10 mouse cellular contexts compared by ENCODE assay signal in genomic region chr13:98393356-98394070, GRCm38 (mm10). TPM values are rescaled to one million over a fixed set of nuclear protein-coding genes. Genes with fewer than 3 reads are reported as not detected.
DNase-seq lines count a peak whose midpoint lies in the region; ATAC-seq and TF ChIP-seq lines count a peak whose summit lies in the region.
"Had no signal": no experiment of that assay in that cellular context is flagged by ENCODE, and none has a peak within 500 bp of the region (broad histone marks: within the 10 kb centered on the region; RNA-seq: fewer than 3 reads in every experiment).

No protein-coding gene starts in this region.

- no peak overlapping the region for H3K4me2 ChIP-seq in midbrain, embryonic 11.5 days
- no peak overlapping the region for H3K4me2 ChIP-seq in midbrain, embryonic 16.5 days (ENCODE audit: low read length)
- H3K4me2 ChIP-seq in kidney, embryonic 16.5 days (replicated peaks; ENCODE audit: low read depth, low read length): 0 out of 2 replicates have a peak overlapping the region, but pooled peaks have one; percentile 11
- H3K4me2 ChIP-seq in midbrain, postnatal 0 days (ENCODE audit: low read depth, low read length, poor library complexity, severe bottlenecking): no peak overlapping the region

- H3K9me3 ChIP-seq in midbrain, embryonic 11.5 days (ENCODE audit: control insufficient read depth, low read length): no peaks in the 10 kb centered on the region
- no peaks in the 10 kb centered on the region for H3K9me3 ChIP-seq in midbrain, embryonic 16.5 days (replicated peaks; ENCODE audit: control insufficient read depth, low read length, poor library complexity, severe bottlenecking)
- peaks cover 4% of the 10 kb centered on the region; the same call in 1 of the 2 replicates for H3K9me3 ChIP-seq in kidney, embryonic 16.5 days (ENCODE audit: low read length)
- no peaks in the 10 kb centered on the region for H3K9me3 ChIP-seq in midbrain, postnatal 0 days (ENCODE audit: low read length)

- H3K27me3 ChIP-seq in midbrain, embryonic 11.5 days (ENCODE audit: control insufficient read depth, insufficient read depth, low read length): peaks cover 51% of the 10 kb centered on the region
- H3K27me3 ChIP-seq in midbrain, embryonic 16.5 days (ENCODE audit: control insufficient read depth, insufficient read depth, low read depth, low read length): peaks cover 39% of the 10 kb centered on the region
- peaks cover 43% of the 10 kb centered on the region for H3K27me3 ChIP-seq in kidney, embryonic 16.5 days (ENCODE audit: insufficient read depth, low read length)
- peaks cover 45% of the 10 kb centered on the region for H3K27me3 ChIP-seq in midbrain, postnatal 0 days (ENCODE audit: insufficient read depth, low read length)

- no peaks in the 10 kb centered on the region for H3K36me3 ChIP-seq in midbrain, embryonic 11.5 days (ENCODE audit: control insufficient read depth, insufficient read depth, low read length)
- H3K36me3 ChIP-seq in midbrain, embryonic 16.5 days (ENCODE audit: control insufficient read depth, insufficient read depth, low read length): no peaks in the 10 kb centered on the region
- no peaks in the 10 kb centered on the region for H3K36me3 ChIP-seq in kidney, embryonic 16.5 days (ENCODE audit: insufficient read depth, low read length)
- no peaks in the 10 kb centered on the region for H3K36me3 ChIP-seq in midbrain, postnatal 0 days (ENCODE audit: insufficient read depth, low read length)

- no peak overlapping the region for H3K27ac ChIP-seq in midbrain, embryonic 11.5 days (ENCODE audit: low read depth, low read length)
- no peak overlapping the region for H3K27ac ChIP-seq in midbrain, embryonic 16.5 days (ENCODE audit: low read length)
- H3K27ac ChIP-seq in kidney, embryonic 16.5 days (ENCODE audit: low read length): peak overlapping the region; percentile 80
- H3K27ac ChIP-seq in midbrain, postnatal 0 days (ENCODE audit: low read depth, low read length): no peak overlapping the region

- no peak for TF ChIP-seq CTCF in midbrain, postnatal 0 days (IDR thresholded peaks at IDR 0.05)

- 38% methylated on average over 10 of the region's 10 CpGs for WGBS in midbrain, embryonic 11.5 days
- WGBS in midbrain, embryonic 16.5 days: 31% methylated on average over 10 of the region's 10 CpGs
- WGBS in kidney, embryonic 16.5 days: 9% methylated on average over 10 of the region's 10 CpGs
- WGBS in midbrain, postnatal 0 days: 33% methylated on average over 10 of the region's 10 CpGs

- DNase-seq in gastrocnemius, postnatal 10 days: peak; percentile 19
- no peak for DNase-seq in gastrocnemius, postnatal 36 days
- DNase-seq in midbrain, embryonic 11.5 days (ENCODE audit: low spot score, missing footprints): peak; percentile 88
- DNase-seq in midbrain, postnatal 0 days (ENCODE audit: low spot score): peak; percentile 30
- no peak for DNase-seq in spleen, postnatal 4 days (ENCODE audit: low spot score in 2 of 2)
- no peak for DNase-seq in adrenal gland, adult 18-20 months (ENCODE audit: low spot score in 2 of 2)
- DNase-seq: thymus, postnatal 14 days had no signal

- intact Hi-C loops in gastrocnemius, postnatal 36 days (cut with DNase I): no loop called here

- H3K9ac ChIP-seq in midbrain, embryonic 11.5 days (ENCODE audit: low read length): no peak overlapping the region
- no peak overlapping the region for H3K9ac ChIP-seq in midbrain, embryonic 16.5 days (ENCODE audit: low read depth, low read length)
- no peak overlapping the region for H3K9ac ChIP-seq in kidney, embryonic 16.5 days (replicated peaks; ENCODE audit: low read length)
- no peak overlapping the region for H3K9ac ChIP-seq in midbrain, postnatal 0 days (replicated peaks; ENCODE audit: low read length, poor library complexity, severe bottlenecking)

- H3K4me3 ChIP-seq in midbrain, embryonic 11.5 days (ENCODE audit: low read depth, low read length): no peak overlapping the region
- no peak overlapping the region for H3K4me3 ChIP-seq in midbrain, embryonic 16.5 days (ENCODE audit: low read depth, low read length)
- H3K4me3 ChIP-seq in kidney, embryonic 16.5 days (ENCODE audit: low read length): no peak overlapping the region
- no peak overlapping the region for H3K4me3 ChIP-seq in midbrain, postnatal 0 days (ENCODE audit: low read depth, low read length)

- H3K4me1 ChIP-seq in midbrain, embryonic 11.5 days (ENCODE audit: control insufficient read depth, insufficient read depth, low read length): peaks cover 7% of the 10 kb centered on the region; the same call in 1 of the 2 replicates
- H3K4me1 ChIP-seq in midbrain, embryonic 16.5 days (ENCODE audit: control insufficient read depth, insufficient read depth, low read length): peaks cover 10% of the 10 kb centered on the region; the same call in 1 of the 2 replicates
- peaks cover 35% of the 10 kb centered on the region for H3K4me1 ChIP-seq in kidney, embryonic 16.5 days (ENCODE audit: insufficient read depth, low read length)
- no peaks in the 10 kb centered on the region for H3K4me1 ChIP-seq in midbrain, postnatal 0 days (ENCODE audit: insufficient read depth, low read length)

- no peak for ATAC-seq in midbrain, embryonic 11.5 days (ENCODE audit: low FRiP score)
- ATAC-seq in midbrain, embryonic 16.5 days: no peak
- ATAC-seq in kidney, embryonic 16.5 days (ENCODE audit: low FRiP score, low TSS enrichment): peak; percentile 33; the same call in 1 of the 2 replicates
- no peak for ATAC-seq in midbrain, postnatal 0 days (ENCODE audit: low FRiP score)

RNA-seq across cellular contexts. Expression of gene Foxd1, which starts 39.5 kb away (rescaled TPM):
- total RNA-seq in gastrocnemius, postnatal 10 days (2021): under 1 TPM; 0.28 to 0.36 TPM
- under 1 TPM in 1 of 2 experiments, not detected in 1; 0.17 TPM for total RNA-seq in gastrocnemius, postnatal 36 days (2021)
- 4.4 and 5.2 TPM in 2 replicates for polyA plus RNA-seq in midbrain, embryonic 11.5 days (2014; fragmentation: Nextera tagmentation; extraction: Ambion mirVana)
- polyA plus RNA-seq in midbrain, embryonic 16.5 days (2015; fragmentation: Nextera tagmentation; extraction: Ambion mirVana): 0.49 and 0.52 TPM in 2 replicates
- 2.5 and 3.1 TPM in 2 replicates for polyA plus RNA-seq in kidney, embryonic 16.5 days (2015; fragmentation: Nextera tagmentation; extraction: Ambion mirVana)
- 2.4 and 2.5 TPM in 2 replicates for total RNA-seq in midbrain, postnatal 0 days (2014; rRNA removed)
- polyA plus RNA-seq in midbrain, postnatal 0 days (2015; fragmentation: Nextera tagmentation; extraction: Ambion mirVana): 0.59 and 0.74 TPM in 2 replicates
- under 1 TPM; 0.50 to 0.54 TPM for total RNA-seq in adrenal gland, adult 18-20 months (2021)
- total RNA-seq: megakaryocyte, adult 5-6 weeks had no signal

Comparison
In these comparisons a context has a peak if more than half of its experiments do, and no peak if none do; other contexts are left out.
1. DNase-seq: peak in gastrocnemius, postnatal 10 days (single experiment), midbrain, embryonic 11.5 days (single experiment) and midbrain, postnatal 0 days (single experiment); none in gastrocnemius, postnatal 36 days (0 of 2), spleen, postnatal 4 days (0 of 2) and adrenal gland, adult 18-20 months (0 of 2).